Mouse (Mus musculus) ES-E14 (cell line): ENCODE measurements at regions not wholly inside any gene's neighbourhood (a gene's known extent, or its start where the extent isn't known, plus 50 kb on each side); places are given as distances from the start of the nearest gene placed in this dataset.

Experiments used
- CHD2 ChIP-seq: IDR thresholded peaks from 2 replicates; pipeline ENCODE4 v1.6.1; 2014; ENCODE audit warnings: mild to moderate bottlenecking, low read depth, low read length, inconsistent platforms
- MAFK ChIP-seq: IDR thresholded peaks from 2 replicates; pipeline ENCODE4 v1.6.1; 2014; ENCODE audit warnings: mild to moderate bottlenecking, low read depth, low read length, inconsistent platforms; ENCODE audit not compliant: insufficient read depth
- ZC3H11A ChIP-seq: IDR thresholded peaks from 2 replicates; pipeline ENCODE4 v1.6.1; 2012; ENCODE audit warnings: low read depth, mild to moderate bottlenecking, inconsistent platforms, low read length, borderline replicate concordance
- ZNF384 ChIP-seq: IDR thresholded peaks from 2 replicates; pipeline ENCODE4 v1.6.1; 2012; ENCODE audit warnings: low read depth, low read length, inconsistent platforms

DNA sequence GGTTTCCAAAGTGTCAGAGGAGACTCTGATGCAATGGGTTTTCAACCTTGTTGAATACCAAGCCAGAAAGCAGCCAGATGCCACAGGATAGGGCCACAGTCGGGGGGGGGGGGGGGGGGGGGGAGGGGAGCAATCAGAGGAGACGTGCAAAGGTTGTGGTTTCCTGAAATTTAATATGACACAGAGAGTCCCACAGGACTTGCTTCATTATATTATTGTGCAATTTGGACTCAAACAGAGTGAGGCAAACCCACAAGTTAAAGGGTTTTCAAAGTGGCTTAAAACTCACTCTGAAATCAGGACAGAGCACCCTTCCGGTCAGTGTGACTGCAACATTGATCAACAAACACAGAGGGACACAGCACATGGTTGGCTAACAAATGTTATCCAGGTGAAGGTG lies 259.4 kb upstream of the Fn1 start:
- TF ChIP-seq ZNF384, result no peak
- TF ChIP-seq MAFK, result no peak
- TF ChIP-seq ZC3H11A, result no peak
- TF ChIP-seq CHD2, result no peak
